Mouse (Mus musculus) embryonic stem cell, embryonic (primary cell): ENCODE data around the gene Frzb.

Experiments
- CTCF ChIA-PET, 4 experiments: fragments of 300-600 bp in 2 of 4; fragments of 350-600 bp in 2 of 4; sonication (Branson Sonifier 250); formaldehyde crosslinking; loops; one replicate each; lab custom pipeline; 2022; ENCODE audit warnings: inconsistent platforms in 2 of 4; lab: Charles Lee
- POLR2A ChIA-PET, 4 experiments: fragments of 300-600 bp in 2 of 4; fragments of 350-600 bp in 2 of 4; sonication (Branson Sonifier 250); formaldehyde crosslinking; loops; one replicate each; lab custom pipeline; 2022; ENCODE audit warnings: antibody characterized with exemption in 4 of 4, inconsistent platforms in 1 of 4; lab: Charles Lee

Frzb gene

DNA sequence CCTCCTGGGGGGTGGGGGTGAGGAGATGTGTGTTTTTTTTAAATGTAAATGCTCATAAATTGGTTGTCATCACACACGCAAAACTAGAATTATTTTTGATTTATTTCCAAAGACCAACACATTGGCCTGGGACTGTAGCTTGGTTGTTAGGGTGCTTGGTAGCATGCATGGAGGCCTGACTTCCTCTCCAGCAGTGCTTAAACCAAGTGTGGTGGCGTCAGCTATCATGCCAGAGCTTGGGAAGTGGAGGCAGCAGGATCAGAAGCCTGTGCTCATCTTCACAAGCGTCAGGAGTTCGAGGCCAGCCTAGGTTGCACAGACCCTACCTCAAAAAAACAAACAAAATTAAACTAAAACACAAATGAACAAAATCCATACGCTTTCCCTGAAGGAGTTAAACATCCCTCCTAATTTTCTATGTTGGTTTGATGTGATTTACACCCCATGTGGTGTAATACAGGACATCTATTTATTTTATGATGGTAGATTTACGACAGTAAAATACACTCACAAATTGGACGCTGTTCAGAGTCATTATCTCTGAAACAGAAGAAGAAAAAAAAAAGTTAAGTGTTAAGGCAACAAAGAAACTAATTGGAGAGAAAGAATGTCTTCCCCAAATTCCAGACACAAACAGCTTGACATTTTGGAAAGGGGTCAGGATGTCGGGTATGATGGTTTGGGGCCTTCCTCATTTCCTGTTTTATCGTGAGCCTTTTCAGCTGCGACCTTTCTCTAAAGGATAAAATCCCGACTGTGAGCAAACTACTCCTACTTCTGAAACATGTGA, 12.4 kb downstream of the Frzb start:
- CTCF ChIA-PET, result no interaction called here

GRCm38 (mm10) chr2:80433254-80433876, 14.1 kb downstream of the Frzb start:
- ChIA-PET POLR2A (no interaction called here), CTCF (no interaction called here)

More for the DNA sequence above, 12.4 kb downstream of the Frzb start:
- POLR2A ChIA-PET, result no interaction called here

- CTCF ChIA-PET, result interaction anchor here in 1 of 4 experiments (0.7 kb wide), 1 partner anchor 13 kb away, joined by 4 read pairs; no protein-coding TSS in a partner anchor
Measured at GRCm38 (mm10) chr2:80430357-80431053, 16.9 kb downstream of the Frzb start.

GRCm38 (mm10) chr2:80423116-80423515, 24.3 kb downstream of the Frzb start:
- POLR2A ChIA-PET, result no interaction called here
- CTCF ChIA-PET, result no interaction called here

More at GRCm38 (mm10) chr2:80430357-80431053, 16.9 kb downstream of the Frzb start:
- POLR2A ChIA-PET, result interaction anchor here in 1 of 4 experiments (0.7 kb wide), 1 partner anchor 9 kb away, joined by 3 read pairs; no protein-coding TSS in a partner anchor

GRCm38 (mm10) chr2:80421990-80422389, 25.4 kb downstream of the Frzb start:
- ChIA-PET CTCF (no interaction called here), POLR2A (interaction anchor here in 1 of 4 experiments (0.7 to 1.0 kb wide), 3 partner anchors 9 to 126 kb away, joined by 3 to 4 read pairs (median 3); no protein-coding TSS in a partner anchor)

GRCm38 (mm10) chr2:80416286-80416685, 31.1 kb downstream of the Frzb start:
- ChIA-PET CTCF (no interaction called here), POLR2A (no interaction called here)

GRCm38 (mm10) chr2:80414387-80414786, 33.0 kb downstream of the Frzb start:
- POLR2A ChIA-PET, result no interaction called here
- CTCF ChIA-PET, result no interaction called here

DNA sequence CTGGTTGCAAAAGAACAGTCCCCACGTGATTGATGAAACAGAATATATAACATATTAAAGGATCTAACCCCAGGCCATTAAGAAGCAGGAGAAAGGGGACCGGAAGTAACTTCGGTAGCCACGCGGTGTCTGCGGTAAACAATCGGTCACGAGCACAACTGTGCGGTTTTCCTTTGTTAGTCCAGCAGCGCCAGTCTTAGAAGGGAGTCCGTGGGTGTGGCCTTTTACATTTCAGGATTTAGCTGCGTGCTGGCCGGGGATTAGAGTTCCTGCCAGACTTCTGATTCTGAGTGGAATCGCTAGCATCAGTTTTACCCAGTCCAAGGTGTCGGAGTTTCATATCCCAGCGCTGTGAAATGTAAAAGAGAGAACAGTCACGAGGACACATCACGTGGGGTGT, 34.3 kb downstream of the Frzb start:
- CTCF ChIA-PET, result no interaction called here
- POLR2A ChIA-PET, result no interaction called here

DNA sequence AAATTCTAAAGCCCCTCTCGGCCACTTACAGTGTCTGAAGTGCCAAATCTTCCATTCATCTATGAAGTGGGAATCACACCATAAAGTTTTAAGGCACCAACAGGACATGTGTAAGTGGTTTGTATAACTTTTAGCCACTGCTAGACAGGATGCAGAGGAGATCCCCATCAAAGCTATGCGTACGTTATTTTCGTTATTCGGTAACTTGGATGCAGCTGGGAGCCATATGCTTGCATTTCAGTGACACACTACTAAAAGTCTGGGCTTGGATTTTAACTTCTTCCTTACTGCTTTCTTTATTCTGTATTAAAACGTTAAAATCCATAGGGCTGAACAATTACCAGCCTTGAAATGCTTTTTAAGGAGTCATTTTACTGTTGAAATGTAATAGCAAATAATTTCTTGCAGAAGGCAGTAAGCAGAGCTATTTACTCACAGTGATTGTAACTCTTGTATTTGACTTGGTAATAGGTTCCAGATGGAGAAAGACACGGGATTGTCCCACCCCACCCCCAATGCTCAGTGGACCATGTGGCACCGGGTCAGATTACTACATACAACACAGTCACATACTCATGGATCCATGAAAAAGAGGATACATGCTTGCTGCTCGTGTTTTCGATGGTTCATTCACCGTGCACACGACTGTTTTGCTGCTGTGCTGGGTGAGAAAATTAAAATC, 37.4 kb downstream of the Frzb start:
- ChIA-PET POLR2A (no interaction called here), CTCF (no interaction called here)

DNA sequence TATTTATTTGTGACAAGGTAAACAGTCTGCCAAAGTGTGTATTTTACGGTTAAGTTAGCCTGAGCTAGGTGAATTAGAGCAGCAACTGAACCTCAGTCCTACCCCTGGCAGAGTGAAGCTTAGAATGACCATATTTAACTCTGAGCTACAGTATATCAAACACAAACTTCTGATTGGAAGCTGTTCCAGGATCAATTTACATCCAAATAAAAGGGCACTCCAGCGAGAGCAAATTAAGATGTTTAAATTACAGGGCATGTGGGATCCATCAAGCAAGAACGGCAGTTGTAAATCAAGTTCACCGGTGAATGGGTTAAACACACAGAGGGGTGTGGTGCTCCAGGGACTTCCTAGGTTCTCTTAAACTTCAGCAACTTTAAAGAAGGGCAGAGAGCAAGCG, 42.7 kb downstream of the Frzb start:
- CTCF ChIA-PET, result interaction anchor here in 1 of 4 experiments (1.1 kb wide), 1 partner anchor 13 kb away, joined by 6 read pairs; no protein-coding TSS in a partner anchor
- POLR2A ChIA-PET, result no interaction called here

DNA sequence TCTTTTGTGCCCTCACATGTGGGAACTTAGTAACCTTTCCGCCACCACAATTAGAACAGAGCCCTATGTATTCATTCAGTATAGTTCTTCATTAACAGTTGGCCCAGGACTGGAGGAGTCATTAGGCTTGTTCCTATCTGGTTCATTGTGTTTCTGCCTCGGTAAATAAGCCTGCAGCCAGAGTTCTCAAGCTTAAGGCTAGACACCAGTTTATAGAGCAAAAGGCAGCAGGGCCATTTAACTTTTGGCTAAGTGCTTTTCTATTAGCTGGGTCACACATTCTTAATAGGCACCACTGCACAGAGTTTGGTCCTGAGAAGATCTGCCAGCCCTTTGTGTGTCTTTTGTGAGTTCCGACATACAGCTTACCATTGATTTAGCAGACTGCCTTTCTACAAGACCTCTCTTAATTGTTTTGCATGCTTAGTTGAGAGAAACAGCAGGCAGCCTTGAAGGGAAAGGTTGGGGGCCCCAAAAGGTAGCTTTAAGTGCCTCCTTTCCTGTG, 48.8 kb downstream of the Frzb start:
- ChIA-PET POLR2A (no interaction called here), CTCF (interaction anchor here in 1 of 4 experiments (0.6 kb wide), 1 partner anchor 147 kb away, joined by 3 read pairs; no protein-coding TSS in a partner anchor)

DNA sequence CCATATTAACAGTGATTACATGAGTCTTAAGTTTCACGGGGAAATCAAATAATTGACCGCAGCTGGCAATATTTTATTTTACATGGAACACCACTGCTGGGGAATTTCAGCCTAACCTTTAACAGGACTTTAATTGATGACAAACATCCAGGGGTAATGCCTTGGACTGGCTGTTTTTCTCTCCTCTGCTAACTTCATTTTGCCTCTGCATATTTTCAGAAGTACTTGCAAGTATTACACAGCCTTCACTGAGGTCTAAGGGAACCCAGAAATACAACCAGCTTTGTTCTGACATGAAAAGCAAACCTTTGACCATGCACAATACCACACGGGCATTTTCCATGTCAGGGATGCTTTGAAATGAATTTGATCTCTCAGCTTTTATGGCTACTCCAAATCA, 50.6 kb downstream of the Frzb start:
- ChIA-PET CTCF (no interaction called here), POLR2A (no interaction called here)

DNA sequence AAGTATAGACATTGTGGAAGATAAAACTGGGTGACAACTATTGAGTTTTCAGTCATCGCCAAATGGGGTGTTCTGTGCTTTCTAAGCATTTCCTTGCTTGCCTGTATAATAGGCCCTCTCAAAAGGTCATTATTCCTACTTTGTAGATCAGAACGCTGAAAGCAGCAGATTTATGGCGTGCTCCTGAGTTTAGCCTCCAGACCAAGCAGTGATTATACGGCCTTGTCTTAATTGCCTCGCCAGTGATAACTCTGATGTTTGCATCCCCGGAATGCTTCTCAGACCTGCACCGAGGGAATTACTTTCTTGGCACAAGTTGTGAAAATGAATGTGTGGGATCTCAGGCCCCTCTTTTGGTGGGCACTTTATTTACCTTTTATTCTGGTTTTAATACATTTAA, 51.4 kb downstream of the Frzb start:
- POLR2A ChIA-PET, result no interaction called here

GRCm38 (mm10) chr2:80388341-80388740, 59.1 kb downstream of the Frzb start:
- ChIA-PET POLR2A (no interaction called here), CTCF (no interaction called here)

More for the DNA sequence above, 51.4 kb downstream of the Frzb start:
- CTCF ChIA-PET, result no interaction called here

GRCm38 (mm10) chr2:80387668-80388067, 59.8 kb downstream of the Frzb start:
- ChIA-PET CTCF (interaction anchor here in 1 of 4 experiments (1.1 kb wide), 1 partner anchor 53 kb away, joined by 3 read pairs; no protein-coding TSS in a partner anchor), POLR2A (no interaction called here)

DNA sequence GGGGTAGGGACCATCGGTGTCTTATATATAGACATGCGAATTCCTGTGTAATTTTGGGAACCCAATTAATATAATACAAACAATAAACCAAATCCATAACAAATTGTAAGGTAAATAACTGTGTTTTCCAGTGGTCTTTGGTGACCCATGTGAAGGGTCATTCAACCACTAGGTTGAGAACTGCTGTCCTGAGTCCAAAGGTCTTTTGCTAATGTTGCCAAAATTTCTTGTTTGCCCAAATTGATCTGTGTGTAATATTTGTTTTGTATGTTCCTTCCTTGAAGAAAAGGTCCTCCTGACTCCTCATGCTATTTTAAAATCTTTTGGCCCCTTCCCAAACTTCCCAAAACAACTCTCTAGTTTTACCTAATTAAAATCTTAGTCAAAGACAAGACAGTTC, 61.2 kb downstream of the Frzb start:
- ChIA-PET CTCF (no interaction called here), POLR2A (no interaction called here)

- ChIA-PET CTCF (no interaction called here), POLR2A (no interaction called here)
Measured at GRCm38 (mm10) chr2:80384447-80384846, 63.0 kb downstream of the Frzb start.

DNA sequence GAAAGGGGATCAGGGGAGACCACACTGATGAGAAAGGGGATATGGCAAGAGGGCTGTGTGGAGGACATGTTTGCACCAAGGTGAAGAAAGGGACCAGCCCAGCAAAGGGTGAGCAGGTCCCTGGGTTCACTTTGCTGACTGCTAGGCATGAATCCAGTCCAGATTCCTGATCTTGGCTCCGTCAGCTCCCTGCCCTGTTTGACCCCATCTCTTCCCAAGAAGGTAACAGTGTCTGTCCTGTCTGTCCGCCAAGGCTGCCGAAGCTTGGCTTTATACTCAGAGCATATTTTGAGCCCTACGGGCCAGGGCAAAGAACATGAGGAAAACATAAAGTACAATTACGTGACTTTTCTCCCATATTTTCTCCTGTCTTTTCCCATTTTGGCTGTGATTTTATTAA, 67.6 kb downstream of the Frzb start:
- ChIA-PET POLR2A (interaction anchor here in 1 of 4 experiments (0.6 kb wide), 1 partner anchor 201 kb away, joined by 4 read pairs; no protein-coding TSS in a partner anchor), CTCF (no interaction called here)

GRCm38 (mm10) chr2:80374892-80375291, 72.5 kb downstream of the Frzb start:
- ChIA-PET POLR2A (no interaction called here), CTCF (interaction anchor here in 1 of 4 experiments (0.6 kb wide), 1 partner anchor 116 kb away, joined by 3 read pairs; no protein-coding TSS in a partner anchor)
